Mouse (Mus musculus) heart, postnatal 0 days (tissue): ENCODE results near the gene Myod1.

Experiments used
- CTCF ChIP-seq: IDR thresholded peaks from 2 replicates; pipeline ENCODE4 v1.5.1; 2016; ENCODE audit warnings: antibody characterized with exemption, control low read depth, low read depth
- EP300 ChIP-seq: IDR thresholded peaks from 2 replicates; pipeline ENCODE4 v1.6.1; 2016; ENCODE audit warnings: antibody characterized with exemption, low read depth

- TF ChIP-seq CTCF = no peak
- TF ChIP-seq EP300 = no peak
These were observed 36.5 kb upstream of the Myod1 start for GRCm38 (mm10) chr7:46339818-46340217.
